Mouse (Mus musculus): Measurements from ENCODE around the gene Car12. TPM values are rescaled to one million over a fixed set of nuclear protein-coding genes. Genes with fewer than 3 reads are reported as not detected.
"Not testable (repeated sequence)": the region's sequence is repeated elsewhere in the genome, so short reads cannot be mapped to it uniquely, and the experiment has no call there.

The Car12 gene
- polyA plus RNA-seq, 1 experiment from 2014 or later, result 7.4 TPM

GRCm38 (mm10) chr9:66801947-66802346, 88.5 kb downstream of the Car12 start:
- Histone ChIP-seq H3K4me1 (peaks cover 14% of the 10 kb centered on the region), H3K27me3 (ENCODE audit: poor library complexity, severe bottlenecking) (peaks cover 56% of the 10 kb centered on the region), H3K27ac (no peak overlapping the region), H3K4me3 (no peak overlapping the region), H3K9me3 (no peaks in the 10 kb centered on the region), H3K36me3 (replicated peaks) (no peaks in the 10 kb centered on the region)
- 55% methylated on average over 12 of the region's 12 CpGs for WGBS
- no peak for DNase-seq (ENCODE audit: extremely low spot score, low spot score)

GRCm38 (mm10) chr9:66805951-66806350, 92.5 kb downstream of the Car12 start:
- peak overlapping the region; percentile 65; the same call in 1 of the 2 replicates for H3K27ac ChIP-seq
- H3K27me3 ChIP-seq (ENCODE audit: poor library complexity, severe bottlenecking), result peaks cover 67% of the 10 kb centered on the region
- H3K4me1 ChIP-seq, result peaks cover 16% of the 10 kb centered on the region
- peak; percentile 47 for DNase-seq (ENCODE audit: extremely low spot score, low spot score)
- not testable (repeated sequence) for H3K36me3 ChIP-seq (replicated peaks); H3K9me3 ChIP-seq
- 2% methylated on average over 31 of the region's 37 CpGs for WGBS
- peak overlapping the region; percentile 46 for H3K4me3 ChIP-seq

- WGBS, result 3% methylated on average over 2 of the region's 2 CpGs
- no peak for DNase-seq (ENCODE audit: extremely low spot score, low spot score)
- Histone ChIP-seq H3K9me3 (no peaks in the 10 kb centered on the region), H3K4me1 (peaks cover 24% of the 10 kb centered on the region), H3K4me3 (no peak overlapping the region), H3K36me3 (replicated peaks) (no peaks in the 10 kb centered on the region), H3K27me3 (ENCODE audit: poor library complexity, severe bottlenecking) (peaks cover 4% of the 10 kb centered on the region), H3K27ac (no peak overlapping the region)
These were observed 99.9 kb downstream of the Car12 start for GRCm38 (mm10) chr9:66813392-66813791.

Other genes with a start within 250 kb of the Car12 start
- 1.6 TPM in 2 replicates for gene Fbxl22, start 199.1 kb upstream of the Car12 start, polyA plus RNA-seq (2016; fragmentation: Nextera tagmentation; extraction: Ambion mirVana)
- 95.1 and 101 TPM in 2 replicates for gene Usp3, start 120.5 kb upstream of the Car12 start, polyA plus RNA-seq (2016; fragmentation: Nextera tagmentation; extraction: Ambion mirVana)
- 10.1 and 11.9 TPM in 2 replicates for gene Aph1b, start 81.8 kb downstream of the Car12 start, polyA plus RNA-seq (2016; fragmentation: Nextera tagmentation; extraction: Ambion mirVana)
- gene Gm10647, start 83.4 kb downstream of the Car12 start, polyA plus RNA-seq (2016; fragmentation: Nextera tagmentation; extraction: Ambion mirVana), result 0.36 and 0.46 TPM in 2 replicates
- 1.00 and 1.5 TPM in 2 replicates for gene Aph1c, start 121.0 kb downstream of the Car12 start, polyA plus RNA-seq (2016; fragmentation: Nextera tagmentation; extraction: Ambion mirVana)
- 33.4 and 34.0 TPM in 2 replicates for gene Rab8b, start 206.0 kb downstream of the Car12 start, polyA plus RNA-seq (2016; fragmentation: Nextera tagmentation; extraction: Ambion mirVana)
- 818 and 845 TPM in 2 replicates for gene Rps27l, start 232.4 kb downstream of the Car12 start, polyA plus RNA-seq (2016; fragmentation: Nextera tagmentation; extraction: Ambion mirVana)

All from forebrain, embryonic 10.5 days (tissue).